Mouse (Mus musculus) midbrain, embryonic 14.5 days (tissue): ENCODE measurements around the gene Mbd5. TPM values are rescaled to one million over a fixed set of nuclear protein-coding genes. Genes with fewer than 3 reads are reported as not detected.

Experiments used
- ATAC-seq: fragments of 200-750 bp; cut with Nextera tagmentation; 2 replicates; pipeline ENCODE4 v1.8.0; 2017; ENCODE audit warnings: moderate number of reproducible peaks, moderate library complexity; ENCODE audit not compliant: low FRiP score, low TSS enrichment
- DNase-seq: peaks from one replicate; pipeline ENCODE4 v3.0.0-alpha.2; 2015
- H3K27ac ChIP-seq: fragments of 300-500 bp; sonication (generic); replicated peaks from 2 replicates; pipeline ENCODE4 v1.5.1; 2014; ENCODE audit warnings: mild to moderate bottlenecking, low read depth, low read length, moderate library complexity
- H3K27me3 ChIP-seq: fragments of 300-500 bp; sonication (generic); 2 replicates; pipeline ENCODE4 v1.6.1; 2014; ENCODE audit warnings: low read length, control low read depth, mixed read lengths; ENCODE audit not compliant: control insufficient read depth, insufficient read depth
- H3K36me3 ChIP-seq: fragments of 300-500 bp; sonication (generic); 2 replicates; pipeline ENCODE4 v1.6.1; 2014; ENCODE audit warnings: low read length, control low read depth; ENCODE audit not compliant: control insufficient read depth, insufficient read depth
- H3K4me1 ChIP-seq: fragments of 300-500 bp; sonication (generic); 2 replicates; pipeline ENCODE4 v1.6.1; 2014; ENCODE audit warnings: mild to moderate bottlenecking, antibody characterized with exemption, low read length, control low read depth; ENCODE audit not compliant: control insufficient read depth, insufficient read depth
- H3K4me2 ChIP-seq: fragments of 300-500 bp; sonication (generic); 2 replicates; pipeline ENCODE4 v1.6.1; 2014; ENCODE audit warnings: mild to moderate bottlenecking, low read length, moderate library complexity
- H3K4me3 ChIP-seq: fragments of 300-500 bp; sonication (generic); replicated peaks from 2 replicates; pipeline ENCODE4 v1.5.1; 2014; ENCODE audit warnings: low read depth, low read length
- H3K9ac ChIP-seq: fragments of 300-500 bp; sonication (generic); replicated peaks from 2 replicates; pipeline ENCODE4 v1.6.1; 2014; ENCODE audit warnings: mild to moderate bottlenecking, low read length, moderate library complexity
- H3K9me3 ChIP-seq: fragments of 300-500 bp; sonication (generic); 2 replicates; pipeline ENCODE4 v1.6.1; 2016; ENCODE audit warnings: low read length, control low read depth, mixed read lengths; ENCODE audit not compliant: control insufficient read depth
- WGBS: fragments of 180-500 bp; shearing (Covaris S2); extraction: QIAGEN DNeasy Blood & Tissue Kit; methylation state at CpG from one replicate; pipeline ENCODE4 v1.1.7; 2014; 5-methylcytosine and 5-hydroxymethylcytosine counted together
- polyA plus RNA-seq: library from polyadenylated mRNA; unstranded; fragments of >200 nt; fragmentation: Nextera tagmentation; extraction: Ambion mirVana; gene quantifications from 2 replicates; pipeline ENCODE4 v1.2.1, GENCODE M21; 2014

Gene Mbd5
- polyA plus RNA-seq, 1 experiment from 2014 or later, result 40.5 TPM

- Histone ChIP-seq H3K4me1 (no peaks in the 10 kb centered on the region), H3K4me3 (no peak overlapping the region), H3K9me3 (no peaks in the 10 kb centered on the region), H3K36me3 (no peaks in the 10 kb centered on the region), H3K4me2 (no peak overlapping the region), H3K9ac (no peak overlapping the region), H3K27me3 (no peaks in the 10 kb centered on the region), H3K27ac (no peak overlapping the region)
- no peak for DNase-seq
- ATAC-seq, result no peak
- WGBS, result 93% methylated on average over 9 of the region's 9 CpGs
Measured at GRCm38 (mm10) chr2:49335267-49335666, 386.0 kb downstream of the Mbd5 start.

- WGBS, result 81% methylated on average over 2 of the region's 2 CpGs
- Histone ChIP-seq H3K4me2 (no peak overlapping the region), H3K9me3 (no peaks in the 10 kb centered on the region), H3K36me3 (no peaks in the 10 kb centered on the region), H3K27ac (no peak overlapping the region), H3K27me3 (no peaks in the 10 kb centered on the region), H3K9ac (no peak overlapping the region), H3K4me1 (no peaks in the 10 kb centered on the region), H3K4me3 (no peak overlapping the region)
- peak; percentile 8 for DNase-seq
- ATAC-seq, result no peak
Measured at GRCm38 (mm10) chr2:49344287-49344686, 395.0 kb downstream of the Mbd5 start.

GRCm38 (mm10) chr2:49345786-49346185 lies 396.5 kb downstream of the Mbd5 start:
- WGBS, result 87% methylated on average over 2 of the region's 2 CpGs
- no peak overlapping the region for H3K4me2 ChIP-seq
- no peaks in the 10 kb centered on the region for H3K36me3 ChIP-seq
- H3K9ac ChIP-seq, result no peak overlapping the region
- DNase-seq (no peak), ATAC-seq (no peak)
- H3K4me1 ChIP-seq, result no peaks in the 10 kb centered on the region
- no peak overlapping the region for H3K27ac ChIP-seq
- no peaks in the 10 kb centered on the region for H3K9me3 ChIP-seq
- no peaks in the 10 kb centered on the region for H3K27me3 ChIP-seq
- H3K4me3 ChIP-seq, result no peak overlapping the region

- ATAC-seq (no peak), DNase-seq (peak; percentile 33)
- H3K27ac ChIP-seq, result no peak overlapping the region
- H3K27me3 ChIP-seq, result no peaks in the 10 kb centered on the region
- no peak overlapping the region for H3K4me3 ChIP-seq
- 72% methylated on average over 5 of the region's 5 CpGs for WGBS
- H3K4me2 ChIP-seq, result no peak overlapping the region
- H3K9ac ChIP-seq, result no peak overlapping the region
- no peaks in the 10 kb centered on the region for H3K9me3 ChIP-seq
- H3K4me1 ChIP-seq, result no peaks in the 10 kb centered on the region
- no peaks in the 10 kb centered on the region for H3K36me3 ChIP-seq
Measured at GRCm38 (mm10) chr2:49349813-49350212, 400.5 kb downstream of the Mbd5 start.

GRCm38 (mm10) chr2:49350852-49351251 lies 401.5 kb downstream of the Mbd5 start:
- Histone ChIP-seq H3K36me3 (no peaks in the 10 kb centered on the region), H3K27ac (no peak overlapping the region), H3K9me3 (no peaks in the 10 kb centered on the region), H3K4me1 (no peaks in the 10 kb centered on the region), H3K27me3 (no peaks in the 10 kb centered on the region), H3K9ac (no peak overlapping the region), H3K4me3 (no peak overlapping the region), H3K4me2 (no peak overlapping the region)
- DNase-seq (no peak), ATAC-seq (no peak)
- WGBS, result 80% methylated on average over 4 of the region's 4 CpGs

GRCm38 (mm10) chr2:49354066-49354465 lies 404.8 kb downstream of the Mbd5 start:
- no peaks in the 10 kb centered on the region for H3K9me3 ChIP-seq
- H3K4me3 ChIP-seq, result no peak overlapping the region
- no peak overlapping the region for H3K27ac ChIP-seq
- no peak overlapping the region for H3K4me2 ChIP-seq
- ATAC-seq (no peak), DNase-seq (no peak)
- 95% methylated on average over 1 of the region's 1 CpGs for WGBS
- H3K4me1 ChIP-seq, result no peaks in the 10 kb centered on the region
- no peak overlapping the region for H3K9ac ChIP-seq
- H3K36me3 ChIP-seq, result no peaks in the 10 kb centered on the region
- H3K27me3 ChIP-seq, result no peaks in the 10 kb centered on the region

GRCm38 (mm10) chr2:49355867-49356266 lies 406.6 kb downstream of the Mbd5 start:
- no peaks in the 10 kb centered on the region for H3K9me3 ChIP-seq
- no peaks in the 10 kb centered on the region for H3K4me1 ChIP-seq
- H3K4me2 ChIP-seq, result no peak overlapping the region
- no peak overlapping the region for H3K27ac ChIP-seq
- DNase-seq (no peak), ATAC-seq (no peak)
- H3K36me3 ChIP-seq, result no peaks in the 10 kb centered on the region
- 86% methylated on average over 8 of the region's 8 CpGs for WGBS
- H3K9ac ChIP-seq, result no peak overlapping the region
- no peak overlapping the region for H3K4me3 ChIP-seq
- H3K27me3 ChIP-seq, result no peaks in the 10 kb centered on the region

GRCm38 (mm10) chr2:49358128-49358814 lies 409.0 kb downstream of the Mbd5 start:
- Histone ChIP-seq H3K4me2 (no peak overlapping the region), H3K4me1 (no peaks in the 10 kb centered on the region), H3K9me3 (no peaks in the 10 kb centered on the region), H3K27ac (no peak overlapping the region), H3K36me3 (no peaks in the 10 kb centered on the region), H3K4me3 (no peak overlapping the region), H3K27me3 (no peaks in the 10 kb centered on the region), H3K9ac (no peak overlapping the region)
- WGBS, result 88% methylated on average over 7 of the region's 7 CpGs
- no peak for DNase-seq
- ATAC-seq, result no peak

GRCm38 (mm10) chr2:49358839-49359520 lies 409.7 kb downstream of the Mbd5 start:
- Histone ChIP-seq H3K9ac (no peak overlapping the region), H3K36me3 (no peaks in the 10 kb centered on the region), H3K27ac (no peak overlapping the region), H3K9me3 (no peaks in the 10 kb centered on the region), H3K4me1 (no peaks in the 10 kb centered on the region), H3K4me3 (no peak overlapping the region), H3K27me3 (no peaks in the 10 kb centered on the region), H3K4me2 (no peak overlapping the region)
- 72% methylated on average over 4 of the region's 4 CpGs for WGBS
- ATAC-seq (no peak), DNase-seq (peak; percentile 41)
